Mouse (Mus musculus) brain, embryonic 14.5 days (tissue): Measurements from ENCODE around the gene Afmid.

Experiments used
- CTCF ChIP-seq: fragments of 200-500 bp; IDR thresholded peaks from 2 replicates; pipeline ENCODE4 v1.5.1; 2012; ENCODE audit warnings: inconsistent platforms, mild to moderate bottlenecking, moderate library complexity, borderline replicate concordance; ENCODE audit not compliant: insufficient read depth, insufficient read length; ENCODE audit errors: extremely low read depth
- POLR2A ChIP-seq: fragments of 200-500 bp; IDR thresholded peaks from 2 replicates; pipeline ENCODE4 v1.6.1; 2012; ENCODE audit warnings: mild to moderate bottlenecking, inconsistent platforms, borderline replicate concordance; ENCODE audit not compliant: poor library complexity, insufficient read depth, insufficient read length, severe bottlenecking; ENCODE audit errors: extremely low read depth

DNA sequence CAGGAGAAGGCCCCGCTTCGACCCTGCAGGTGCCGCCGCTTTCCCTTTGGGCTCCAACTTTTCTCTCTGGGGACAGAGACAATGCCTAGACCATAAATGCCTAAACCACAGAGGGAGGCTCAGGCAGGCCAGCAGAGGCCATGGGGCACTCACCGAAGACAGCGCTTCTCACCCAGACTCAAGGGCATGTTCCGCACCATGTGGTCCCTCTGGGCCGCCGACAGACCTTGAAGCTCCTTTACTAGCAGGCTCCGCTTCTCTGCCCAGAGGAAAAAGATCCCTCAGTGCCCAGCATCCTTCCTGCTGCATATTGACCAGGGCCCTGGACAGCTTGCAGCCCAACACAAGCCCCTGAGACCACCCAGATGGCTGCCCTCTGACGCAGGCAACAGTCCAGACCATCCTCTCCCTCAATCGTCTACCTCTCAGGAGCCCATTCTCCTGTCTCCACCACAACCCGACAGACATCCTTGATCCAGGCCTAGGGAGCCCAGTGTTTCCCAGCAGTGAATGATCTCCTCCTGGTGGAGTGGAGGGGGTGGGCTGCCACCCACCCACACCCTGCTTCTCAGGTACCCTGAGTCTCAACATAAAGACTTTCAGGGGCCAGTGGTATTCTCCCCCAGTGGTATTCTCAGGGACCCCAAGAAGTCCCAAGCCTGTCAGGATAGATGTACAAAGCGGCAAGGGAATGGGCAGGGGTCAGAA, 49.5 kb upstream of the Afmid start:
- TF ChIP-seq POLR2A (no peak), CTCF (no peak)
